Mouse (Mus musculus) kidney, postnatal 10 days (tissue): ENCODE measurements at regions not wholly inside any gene's neighbourhood (a gene's known extent, or its start where the extent isn't known, plus 50 kb on each side); places are given as distances from the start of the nearest gene placed in this dataset.

Source experiments
- DNase-seq: peaks from one replicate; pipeline ENCODE4 v3.0.0; 2021; ENCODE audit warnings: mixed read lengths

GRCm38 (mm10) chr12:107050891-107051635 lies 437.4 kb upstream of the 3110018I06Rik start:
- DNase-seq, result no peak

- no peak for DNase-seq
Observed at GRCm38 (mm10) chr12:107052136-107052535, 436.3 kb upstream of the 3110018I06Rik start.

GRCm38 (mm10) chr12:107056553-107056952 lies 431.9 kb upstream of the 3110018I06Rik start:
- DNase-seq, result peak; percentile 47

GRCm38 (mm10) chr12:107060514-107060913 lies 427.9 kb upstream of the 3110018I06Rik start:
- DNase-seq, result no peak

- no peak for DNase-seq
Observed at GRCm38 (mm10) chr12:107067346-107067745, 421.1 kb upstream of the 3110018I06Rik start.

GRCm38 (mm10) chr12:107082541-107082940 lies 405.9 kb upstream of the 3110018I06Rik start:
- no peak for DNase-seq

- no peak for DNase-seq
Observed at GRCm38 (mm10) chr12:107085058-107085905, 403.1 kb upstream of the 3110018I06Rik start.

GRCm38 (mm10) chr12:107085906-107086655 lies 402.4 kb upstream of the 3110018I06Rik start:
- peak; percentile 64 for DNase-seq

- DNase-seq, result no peak
Observed at GRCm38 (mm10) chr12:107092151-107092550, 396.3 kb upstream of the 3110018I06Rik start.

- DNase-seq, result no peak
Observed at GRCm38 (mm10) chr12:107093326-107093725, 395.1 kb upstream of the 3110018I06Rik start.

- no peak for DNase-seq
Observed at GRCm38 (mm10) chr12:107095409-107095808, 393.0 kb upstream of the 3110018I06Rik start.

- DNase-seq, result no peak
Observed at GRCm38 (mm10) chr12:107104570-107104969, 383.9 kb upstream of the 3110018I06Rik start.

GRCm38 (mm10) chr12:107105017-107105416 lies 383.4 kb upstream of the 3110018I06Rik start:
- DNase-seq, result no peak

- DNase-seq, result no peak
Observed at GRCm38 (mm10) chr12:107111908-107112770, 376.3 kb upstream of the 3110018I06Rik start.

GRCm38 (mm10) chr12:107118364-107118763 lies 370.1 kb upstream of the 3110018I06Rik start:
- DNase-seq, result no peak

- no peak for DNase-seq
Observed at GRCm38 (mm10) chr12:107119076-107119475, 369.4 kb upstream of the 3110018I06Rik start.

- DNase-seq, result no peak
Observed at GRCm38 (mm10) chr12:107120486-107121186, 367.8 kb upstream of the 3110018I06Rik start.

GRCm38 (mm10) chr12:107121990-107122389 lies 366.4 kb upstream of the 3110018I06Rik start:
- no peak for DNase-seq

GRCm38 (mm10) chr12:107123661-107124060 lies 364.8 kb upstream of the 3110018I06Rik start:
- no peak for DNase-seq

- DNase-seq, result no peak
Observed at GRCm38 (mm10) chr12:107124263-107124885, 364.1 kb upstream of the 3110018I06Rik start.

- DNase-seq, result no peak
Observed at GRCm38 (mm10) chr12:107125201-107125600, 363.2 kb upstream of the 3110018I06Rik start.
